Mouse (Mus musculus): ENCODE data around the gene Drg1. TPM values are rescaled to one million over a fixed set of nuclear protein-coding genes. Genes with fewer than 3 reads are reported as not detected.

Gene Drg1
- polyA plus RNA-seq, 1 experiment from 2014 or later = 283 TPM

GRCm38 (mm10) chr11:3292062-3292421, 25.8 kb upstream of the Drg1 start:
- peak overlapping the region; percentile 100 for H3K27ac ChIP-seq (ENCODE audit: low read depth, low read length)
- peak overlapping the region; percentile 85 for H3K4me3 ChIP-seq (ENCODE audit: low read depth, low read length)
- ATAC-seq (peak; percentile 11), DNase-seq (ENCODE audit: low spot score) (peak; percentile 76)
- H3K4me1 ChIP-seq (ENCODE audit: control insufficient read depth, insufficient read depth, low read length) = peaks cover 39% of the 10 kb centered on the region
- no peaks in the 10 kb centered on the region for H3K27me3 ChIP-seq (replicated peaks; ENCODE audit: control insufficient read depth, insufficient read depth, low read length)
- H3K36me3 ChIP-seq (ENCODE audit: control insufficient read depth, insufficient read depth, low read length) = peaks cover 40% of the 10 kb centered on the region
- 0% methylated on average over 8 of the region's 8 CpGs for WGBS
- H3K9ac ChIP-seq (ENCODE audit: low read length) = peak overlapping the region; percentile 97
- H3K4me2 ChIP-seq (ENCODE audit: low read length) = peak overlapping the region; percentile 99
- H3K9me3 ChIP-seq (replicated peaks; ENCODE audit: control insufficient read depth, low read length) = no peaks in the 10 kb centered on the region

GRCm38 (mm10) chr11:3291311-3292061, 25.3 kb upstream of the Drg1 start:
- H3K9ac ChIP-seq (ENCODE audit: low read length) = peak overlapping the region; percentile 97
- peaks cover 40% of the 10 kb centered on the region for H3K4me1 ChIP-seq (ENCODE audit: control insufficient read depth, insufficient read depth, low read length)
- peaks cover 34% of the 10 kb centered on the region for H3K36me3 ChIP-seq (ENCODE audit: control insufficient read depth, insufficient read depth, low read length)
- ATAC-seq (no peak), DNase-seq (ENCODE audit: low spot score) (peak; percentile 21)
- peak overlapping the region; percentile 99 for H3K4me2 ChIP-seq (ENCODE audit: low read length)
- under 1% methylated on average over 26 of the region's 26 CpGs for WGBS
- peak overlapping the region; percentile 100 for H3K27ac ChIP-seq (ENCODE audit: low read depth, low read length)
- H3K9me3 ChIP-seq (replicated peaks; ENCODE audit: control insufficient read depth, low read length) = no peaks in the 10 kb centered on the region
- H3K4me3 ChIP-seq (ENCODE audit: low read depth, low read length) = peak overlapping the region; percentile 85
- no peaks in the 10 kb centered on the region for H3K27me3 ChIP-seq (replicated peaks; ENCODE audit: control insufficient read depth, insufficient read depth, low read length)

- Histone ChIP-seq H3K9ac (ENCODE audit: low read length) (peak overlapping the region; percentile 97), H3K27ac (ENCODE audit: low read depth, low read length) (peak overlapping the region; percentile 100), H3K9me3 (replicated peaks; ENCODE audit: control insufficient read depth, low read length) (no peaks in the 10 kb centered on the region), H3K27me3 (replicated peaks; ENCODE audit: control insufficient read depth, insufficient read depth, low read length) (no peaks in the 10 kb centered on the region), H3K4me2 (ENCODE audit: low read length) (peak overlapping the region; percentile 99), H3K36me3 (ENCODE audit: control insufficient read depth, insufficient read depth, low read length) (peaks cover 27% of the 10 kb centered on the region), H3K4me1 (ENCODE audit: control insufficient read depth, insufficient read depth, low read length) (peaks cover 34% of the 10 kb centered on the region), H3K4me3 (ENCODE audit: low read depth, low read length) (peak overlapping the region; percentile 85)
- no peak for ATAC-seq
- DNase-seq (ENCODE audit: low spot score) = peak; percentile 74
- WGBS = under 1% methylated on average over 50 of the region's 50 CpGs
Measured at GRCm38 (mm10) chr11:3290640-3291310, 24.6 kb upstream of the Drg1 start.

GRCm38 (mm10) chr11:3289803-3290639, 23.8 kb upstream of the Drg1 start:
- Histone ChIP-seq H3K4me3 (ENCODE audit: low read depth, low read length) (peak overlapping the region; percentile 85), H3K27me3 (replicated peaks; ENCODE audit: control insufficient read depth, insufficient read depth, low read length) (no peaks in the 10 kb centered on the region), H3K4me2 (ENCODE audit: low read length) (peak overlapping the region; percentile 99), H3K9ac (ENCODE audit: low read length) (peak overlapping the region; percentile 97), H3K4me1 (ENCODE audit: control insufficient read depth, insufficient read depth, low read length) (peaks cover 29% of the 10 kb centered on the region), H3K9me3 (replicated peaks; ENCODE audit: control insufficient read depth, low read length) (no peaks in the 10 kb centered on the region), H3K36me3 (ENCODE audit: control insufficient read depth, insufficient read depth, low read length) (peaks cover 20% of the 10 kb centered on the region), H3K27ac (ENCODE audit: low read depth, low read length) (peak overlapping the region; percentile 100)
- ATAC-seq = peak; percentile 52
- peak; percentile 96 for DNase-seq (ENCODE audit: low spot score)
- WGBS = under 1% methylated on average over 77 of the region's 92 CpGs

- H3K4me2 ChIP-seq (ENCODE audit: low read length) = peak overlapping the region; percentile 99
- peaks cover 14% of the 10 kb centered on the region for H3K36me3 ChIP-seq (ENCODE audit: control insufficient read depth, insufficient read depth, low read length)
- peak; percentile 96 for DNase-seq (ENCODE audit: low spot score)
- H3K27me3 ChIP-seq (replicated peaks; ENCODE audit: control insufficient read depth, insufficient read depth, low read length) = no peaks in the 10 kb centered on the region
- under 1% methylated on average over 25 of the region's 40 CpGs for WGBS
- peak; percentile 80 for ATAC-seq
- peak overlapping the region; percentile 85 for H3K4me3 ChIP-seq (ENCODE audit: low read depth, low read length)
- H3K27ac ChIP-seq (ENCODE audit: low read depth, low read length) = peak overlapping the region; percentile 100
- H3K9me3 ChIP-seq (replicated peaks; ENCODE audit: control insufficient read depth, low read length) = no peaks in the 10 kb centered on the region
- peak overlapping the region; percentile 97 for H3K9ac ChIP-seq (ENCODE audit: low read length)
- peaks cover 23% of the 10 kb centered on the region for H3K4me1 ChIP-seq (ENCODE audit: control insufficient read depth, insufficient read depth, low read length)
Measured at GRCm38 (mm10) chr11:3289302-3289802, 23.1 kb upstream of the Drg1 start.

GRCm38 (mm10) chr11:3288521-3289301, 22.5 kb upstream of the Drg1 start, which contains the start of gene Patz1:
Gene Patz1, plus strand, starts transcription at chr11:3288874.
- peak within 1 kb of the TSS; percentile 99 for H3K4me2 ChIP-seq (ENCODE audit: low read length)
- peaks cover 7% of the 10 kb centered on the region for H3K36me3 ChIP-seq (ENCODE audit: control insufficient read depth, insufficient read depth, low read length)
- DNase-seq (ENCODE audit: low spot score) (peak; percentile 83), ATAC-seq (peak; percentile 2; the same call in 1 of the 2 replicates)
- peak within 1 kb of the TSS; percentile 85 for H3K4me3 ChIP-seq (ENCODE audit: low read depth, low read length)
- no peaks in the 10 kb centered on the region for H3K27me3 ChIP-seq (replicated peaks; ENCODE audit: control insufficient read depth, insufficient read depth, low read length)
- H3K4me1 ChIP-seq (ENCODE audit: control insufficient read depth, insufficient read depth, low read length) = peaks cover 17% of the 10 kb centered on the region
- peak within 1 kb of the TSS; percentile 100 for H3K27ac ChIP-seq (ENCODE audit: low read depth, low read length)
- under 1% methylated on average over 41 of the region's 41 CpGs for WGBS
- H3K9ac ChIP-seq (ENCODE audit: low read length) = peak within 1 kb of the TSS; percentile 97
- no peaks in the 10 kb centered on the region for H3K9me3 ChIP-seq (replicated peaks; ENCODE audit: control insufficient read depth, low read length)

GRCm38 (mm10) chr11:3287921-3288320, 21.7 kb upstream of the Drg1 start:
- no peak overlapping the region for H3K27ac ChIP-seq (ENCODE audit: low read depth, low read length)
- 62% methylated on average over 5 of the region's 5 CpGs for WGBS
- H3K4me1 ChIP-seq (ENCODE audit: control insufficient read depth, insufficient read depth, low read length) = peaks cover 9% of the 10 kb centered on the region
- peak overlapping the region; percentile 97; the same call in 1 of the 2 replicates for H3K9ac ChIP-seq (ENCODE audit: low read length)
- H3K27me3 ChIP-seq (replicated peaks; ENCODE audit: control insufficient read depth, insufficient read depth, low read length) = no peaks in the 10 kb centered on the region
- peak overlapping the region; percentile 85; the same call in 1 of the 2 replicates for H3K4me3 ChIP-seq (ENCODE audit: low read depth, low read length)
- no peaks in the 10 kb centered on the region for H3K9me3 ChIP-seq (replicated peaks; ENCODE audit: control insufficient read depth, low read length)
- peak overlapping the region; percentile 99 for H3K4me2 ChIP-seq (ENCODE audit: low read length)
- no peak for DNase-seq (ENCODE audit: low spot score)
- no peak for ATAC-seq
- H3K36me3 ChIP-seq (ENCODE audit: control insufficient read depth, insufficient read depth, low read length) = no peaks in the 10 kb centered on the region

GRCm38 (mm10) chr11:3287131-3287530, 20.9 kb upstream of the Drg1 start:
- no peak for ATAC-seq
- no peaks in the 10 kb centered on the region for H3K36me3 ChIP-seq (ENCODE audit: control insufficient read depth, insufficient read depth, low read length)
- no peak overlapping the region for H3K27ac ChIP-seq (ENCODE audit: low read depth, low read length)
- no peak overlapping the region for H3K4me3 ChIP-seq (ENCODE audit: low read depth, low read length)
- peak; percentile 76 for DNase-seq (ENCODE audit: low spot score)
- WGBS = 18% methylated on average over 6 of the region's 6 CpGs
- H3K9me3 ChIP-seq (replicated peaks; ENCODE audit: control insufficient read depth, low read length) = no peaks in the 10 kb centered on the region
- no peak overlapping the region for H3K4me2 ChIP-seq (ENCODE audit: low read length)
- no peaks in the 10 kb centered on the region for H3K27me3 ChIP-seq (replicated peaks; ENCODE audit: control insufficient read depth, insufficient read depth, low read length)
- H3K9ac ChIP-seq (ENCODE audit: low read length) = no peak overlapping the region
- H3K4me1 ChIP-seq (ENCODE audit: control insufficient read depth, insufficient read depth, low read length) = peaks cover 9% of the 10 kb centered on the region; the same call in 1 of the 2 replicates

Data from forebrain, embryonic 14.5 days (tissue).